Mouse (Mus musculus): ENCODE measurements at regions not wholly inside any gene's neighbourhood (a gene's known extent, or its start where the extent isn't known, plus 50 kb on each side); places are given as distances from the start of the nearest gene placed in this dataset.
"Not testable (repeated sequence)": the region's sequence is repeated elsewhere in the genome, so short reads cannot be mapped to it uniquely, and the experiment has no call there.

- DNase-seq (ENCODE audit: low read depth), result no peak
These were observed 52.3 kb upstream of the Gpd2 start for GRCm38 (mm10) chr2:57185151-57185550.

GRCm38 (mm10) chr2:57183108-57183507 is 54.3 kb upstream of the Gpd2 start:
- DNase-seq (ENCODE audit: low read depth), result not testable (repeated sequence)

- peak; percentile 74 for DNase-seq (ENCODE audit: low read depth)
These were observed 55.5 kb upstream of the Gpd2 start for GRCm38 (mm10) chr2:57181692-57182541.

- no peak for DNase-seq (ENCODE audit: low read depth)
These were observed 56.1 kb upstream of the Gpd2 start for GRCm38 (mm10) chr2:57181350-57181691.

GRCm38 (mm10) chr2:57178056-57178455 is 54.3 kb upstream of the Nr4a2 start:
- no peak for DNase-seq (ENCODE audit: low read depth)

GRCm38 (mm10) chr2:57176547-57176946 is 52.7 kb upstream of the Nr4a2 start:
- DNase-seq (ENCODE audit: low read depth), result no peak

GRCm38 (mm10) chr2:57175219-57175618 is 51.4 kb upstream of the Nr4a2 start:
- DNase-seq (ENCODE audit: low read depth), result no peak

Measured in c-Kit-positive CD71-negative TER-119-negative erythroid progenitor cells, embryonic 14.5 days (primary cell).